Mouse (Mus musculus) CH12.LX (cell line): ENCODE measurements around the gene Cotl1. TPM values are rescaled to one million over a fixed set of nuclear protein-coding genes. Genes with fewer than 3 reads are reported as not detected.

ENCODE experiments used
- DNase-seq: peaks from one replicate; pipeline ENCODE4 v3.0.0-alpha.2; 2013; ENCODE audit errors: extremely low read depth
- H3K27ac ChIP-seq: 2 replicates; pipeline ENCODE4 v1.5.1; 2012; ENCODE audit warnings: low read depth, mild to moderate bottlenecking, control low read depth, moderate library complexity; ENCODE audit not compliant: insufficient read depth
- H3K27me3 ChIP-seq: replicated peaks from 2 replicates; pipeline ENCODE3; 2012; ENCODE audit warnings: inconsistent platforms
- H3K36me3 ChIP-seq, 2 experiments: replicated peaks in 1 of 2; 2 replicates each; pipeline versions ENCODE3 to v1.6.1; 2012; ENCODE audit warnings: inconsistent platforms in 1 of 2, low read length in 1 of 2, mild to moderate bottlenecking in 1 of 2, mixed read lengths in 1 of 2, moderate library complexity in 1 of 2; ENCODE audit not compliant: control insufficient read depth in 1 of 2, insufficient read depth in 1 of 2
- H3K4me1 ChIP-seq, 2 experiments: 2 replicates each; pipeline ENCODE4 v1.6.1; 2012; ENCODE audit warnings: inconsistent platforms in 1 of 2, moderate library complexity in 1 of 2; ENCODE audit not compliant: insufficient read depth in 2 of 2, control insufficient read depth in 1 of 2
- H3K4me2 ChIP-seq: 2 replicates; pipeline ENCODE4 v1.6.1; 2012; ENCODE audit warnings: low read depth, mild to moderate bottlenecking, control low read depth; ENCODE audit not compliant: poor library complexity, insufficient read depth, severe bottlenecking
- H3K4me3 ChIP-seq, 3 experiments: fragments of 150-350 bp in 1 of 3; sonication (generic) in 1 of 3; replicated peaks in 1 of 3; 2 replicates each; pipeline versions ENCODE3 to v1.5.1; 2011 to 2012; ENCODE audit warnings: low read depth in 2 of 3, low read length in 2 of 3, mild to moderate bottlenecking in 2 of 3, moderate library complexity in 2 of 3, control low read depth in 1 of 3, improper control_type of control experiment in 1 of 3, inconsistent platforms in 1 of 3, mixed read lengths in 1 of 3; ENCODE audit not compliant: poor library complexity in 1 of 3
- H3K79me2 ChIP-seq: replicated peaks from 2 replicates; pipeline ENCODE4 v1.6.1; 2012; ENCODE audit warnings: mild to moderate bottlenecking, moderate library complexity; ENCODE audit not compliant: control insufficient read depth, poor library complexity, insufficient read depth, severe bottlenecking; ENCODE audit errors: extremely low read depth
- H3K9ac ChIP-seq: 2 replicates; pipeline ENCODE4 v1.6.1; 2012; ENCODE audit warnings: low read depth, mild to moderate bottlenecking, control low read depth, moderate library complexity; ENCODE audit not compliant: insufficient read depth
- H3K9me3 ChIP-seq: replicated peaks from 2 replicates; pipeline ENCODE3; 2012; ENCODE audit warnings: low read length, inconsistent platforms, mixed read lengths
- CHD1 ChIP-seq: IDR thresholded peaks from 2 replicates; pipeline ENCODE4 v1.6.1; 2012; ENCODE audit warnings: low read depth, low read length, improper control_type of control experiment, inconsistent platforms
- CTCF ChIP-seq, 2 experiments: IDR thresholded peaks in 1 of 2; conservative IDR thresholded peaks in 1 of 2; 2 replicates each; pipeline ENCODE4 v1.5.1; 2011 to 2012; ENCODE audit warnings: low read depth in 2 of 2, low read length in 2 of 2, improper control_type of control experiment in 1 of 2, inconsistent platforms in 1 of 2, mild to moderate bottlenecking in 1 of 2, moderate library complexity in 1 of 2
- ELF1 ChIP-seq: IDR thresholded peaks from 2 replicates; pipeline ENCODE4 v1.6.1; 2014; ENCODE audit warnings: low read depth, mild to moderate bottlenecking, inconsistent platforms, low read length, improper control_type of control experiment
- EP300 ChIP-seq: IDR thresholded peaks from 2 replicates; pipeline ENCODE4 v1.6.1; 2011; ENCODE audit warnings: low read length, improper control_type of control experiment
- ETS1 ChIP-seq: conservative IDR thresholded peaks from 2 replicates; pipeline ENCODE4 v1.6.1; 2012; ENCODE audit warnings: low read depth, mild to moderate bottlenecking, inconsistent platforms, low read length, improper control_type of control experiment, moderate library complexity
- GABPA ChIP-seq: IDR thresholded peaks from 2 replicates; pipeline ENCODE4 v1.6.1; 2012; ENCODE audit warnings: low read depth, low read length, improper control_type of control experiment, inconsistent platforms; ENCODE audit not compliant: insufficient replicate concordance
- JUN ChIP-seq: IDR thresholded peaks from 2 replicates; pipeline ENCODE4 v1.6.1; 2011; ENCODE audit warnings: low read depth, mild to moderate bottlenecking, low read length, improper control_type of control experiment, moderate library complexity; ENCODE audit not compliant: insufficient read depth
- JUND ChIP-seq: conservative IDR thresholded peaks from 2 replicates; pipeline ENCODE4 v1.6.1; 2011; ENCODE audit warnings: low read depth, low read length, improper control_type of control experiment
- KAT2A ChIP-seq: IDR thresholded peaks from 2 replicates; pipeline ENCODE4 v1.6.1; 2012; ENCODE audit warnings: low read length, improper control_type of control experiment, inconsistent platforms; ENCODE audit not compliant: insufficient replicate concordance
- MAFK ChIP-seq: IDR thresholded peaks from 2 replicates; pipeline ENCODE4 v1.6.1; 2011; ENCODE audit warnings: low read length, improper control_type of control experiment; ENCODE audit not compliant: insufficient replicate concordance
- MAX ChIP-seq: IDR thresholded peaks from 2 replicates; pipeline ENCODE4 v1.6.1; 2011; ENCODE audit warnings: low read length, improper control_type of control experiment
- MAZ ChIP-seq: IDR thresholded peaks from 2 replicates; pipeline ENCODE4 v1.6.1; 2012; ENCODE audit warnings: low read depth, mild to moderate bottlenecking, inconsistent platforms, low read length, improper control_type of control experiment, moderate library complexity
- MEF2A ChIP-seq: IDR thresholded peaks from 2 replicates; pipeline ENCODE4 v1.6.1; 2014; ENCODE audit warnings: low read depth, mild to moderate bottlenecking, inconsistent platforms, low read length, improper control_type of control experiment, borderline replicate concordance
- MXI1 ChIP-seq: IDR thresholded peaks from 2 replicates; pipeline ENCODE4 v1.6.1; 2011; ENCODE audit warnings: mild to moderate bottlenecking, low read depth, low read length, improper control_type of control experiment
- NELFE ChIP-seq: IDR thresholded peaks from 2 replicates; pipeline ENCODE4 v1.6.1; 2011; ENCODE audit warnings: low read depth, low read length, improper control_type of control experiment
- POLR2AphosphoS2 ChIP-seq: IDR thresholded peaks from 2 replicates; pipeline ENCODE4 v1.6.1; 2011; ENCODE audit warnings: low read depth, low read length, improper control_type of control experiment
- RCOR1 ChIP-seq: conservative IDR thresholded peaks from 2 replicates; pipeline ENCODE4 v1.6.1; 2012; ENCODE audit warnings: low read depth, mild to moderate bottlenecking, inconsistent platforms, low read length, improper control_type of control experiment
- SIN3A ChIP-seq: IDR thresholded peaks from 2 replicates; pipeline ENCODE4 v1.6.1; 2012; ENCODE audit warnings: low read length, improper control_type of control experiment, inconsistent platforms
- TBP ChIP-seq: conservative IDR thresholded peaks from 2 replicates; pipeline ENCODE4 v1.6.1; 2011; ENCODE audit warnings: low read depth, low read length, improper control_type of control experiment
- TCF12 ChIP-seq: IDR thresholded peaks from 2 replicates; pipeline ENCODE4 v1.6.1; 2014; ENCODE audit warnings: low read depth, mild to moderate bottlenecking, inconsistent platforms, low read length, improper control_type of control experiment
- UBTF ChIP-seq: IDR thresholded peaks from 2 replicates; pipeline ENCODE4 v1.6.1; 2012; ENCODE audit warnings: low read depth, mild to moderate bottlenecking, inconsistent platforms, low read length, improper control_type of control experiment, moderate library complexity
- ZKSCAN1 ChIP-seq: IDR thresholded peaks from 2 replicates; pipeline ENCODE4 v1.6.1; 2012; ENCODE audit warnings: low read depth, inconsistent platforms, low read length, improper control_type of control experiment, borderline replicate concordance
- ZMIZ1 ChIP-seq: IDR thresholded peaks from 2 replicates; pipeline ENCODE4 v1.6.1; 2012; ENCODE audit warnings: low read depth, mild to moderate bottlenecking, inconsistent platforms, low read length, improper control_type of control experiment
- dilution Hi-C: fragments of 300-500 bp; cut with MboI; formaldehyde crosslinking; loops from 2 replicates; pipeline ENCODE4 v1.14.3; 2020; ENCODE audit warnings: low sequenced_read_pairs; ENCODE audit not compliant: extremely low pct_unique_long_range_greater_than_20kb, extremely low pct_ligation_motif_present
- in situ Hi-C: fragments of 300-500 bp; cut with MboI; formaldehyde crosslinking; loops from 3 replicates; pipeline ENCODE4 v1.14.3; 2019; ENCODE audit warnings: low sequenced_read_pairs, low pct_ligation_motif_present, low pct_unique_long_range_greater_than_20kb, mixed read lengths
- polyA plus RNA-seq: library from polyadenylated mRNA; unstranded; fragments of >175 nt; gene quantifications from 2 replicates; pipeline ENCODE4 v1.2.1, GENCODE M21; 2012; ENCODE audit warnings: low read depth; ENCODE audit not compliant: insufficient read length
- total RNA-seq, 2 experiments: library from RNA; depleted of rRNA; stranded (reverse); fragments of 300-350 nt in 1 of 2; fragments of >200 nt in 1 of 2; gene quantifications; 2 replicates each; pipeline ENCODE4 v1.2.3; 2012 to 2014

The Cotl1 gene
- total and polyA plus RNA-seq, 3 experiments: 59.6 to 375 (median 135) TPM

GRCm38 (mm10) chr8:119840905-119841411 is 614 bp upstream of the Cotl1 start:
- Histone ChIP-seq H3K9ac (peak overlapping the region; percentile 2; the same call in 1 of the 2 replicates), H3K4me3 (peak overlapping the region; percentile 50 to 88 (median 87)), H3K27me3 (peaks cover 10% of the 10 kb centered on the region), H3K9me3 (no peaks in the 10 kb centered on the region), H3K79me2 (no peaks in the 10 kb centered on the region), H3K4me2 (peak overlapping the region; percentile 73), H3K36me3 (peaks cover 0 to 24% of the 10 kb centered on the region in 2 experiments), H3K27ac (no peak overlapping the region), H3K4me1 (peaks cover 2 to 45% of the 10 kb centered on the region in 2 experiments; a peak in 3 of 4 replicates)
- DNase-seq: no peak
- TF ChIP-seq CTCF (conservative IDR thresholded peaks at IDR 0.05 in 1 of 2, IDR thresholded peaks at IDR 0.05 in 1 of 2; ENCODE audit: low read depth in 2 of 2, low read length in 2 of 2) (no peak), JUND (no peak), SIN3A (no peak), EP300 (no peak), ZMIZ1 (no peak), MAZ (no peak), TCF12 (no peak), MEF2A (no peak), ELF1 (no peak), NELFE (no peak), MAFK (no peak), ETS1 (no peak), TBP (no peak), UBTF (no peak), RCOR1 (no peak), KAT2A (no peak), CHD1 (no peak), MAX (no peak), POLR2AphosphoS2 (no peak), GABPA (no peak)
- dilution Hi-C loops (no loop called here), in situ Hi-C loops (loop anchor here (5.0 to 10.0 kb wide), 2 partner anchors 59 to 136 kb away; partner anchors contain the start of gene Atp2c2)

GRCm38 (mm10) chr8:119839419-119840021 is 824 bp downstream of the Cotl1 start:
- in situ Hi-C loops (loop anchor here (5.0 to 10.0 kb wide), 2 partner anchors 57 to 135 kb away; partner anchors contain the start of gene Atp2c2), dilution Hi-C loops (no loop called here)
- H3K9ac ChIP-seq: peak overlapping the region; percentile 47; the same call in 1 of the 2 replicates
- no peak overlapping the region for H3K27ac ChIP-seq
- no peak for DNase-seq
- H3K36me3 ChIP-seq: peaks cover 0 to 38% of the 10 kb centered on the region in 2 experiments
- peak overlapping the region; percentile 61 to 88 (median 87) for H3K4me3 ChIP-seq
- H3K79me2 ChIP-seq: no peaks in the 10 kb centered on the region
- peak overlapping the region; percentile 33 for H3K4me2 ChIP-seq
- peaks cover under 1% of the 10 kb centered on the region for H3K27me3 ChIP-seq
- no peaks in the 10 kb centered on the region for H3K9me3 ChIP-seq
- H3K4me1 ChIP-seq: peaks cover 2 to 57% of the 10 kb centered on the region in 2 experiments; a peak in 3 of 4 replicates
- TF ChIP-seq ZKSCAN1 (no peak), JUN (no peak), MAFK (no peak), ETS1 (no peak), TBP (no peak), SIN3A (no peak), EP300 (no peak), MXI1 (no peak), MAX (no peak)
